Mouse (Mus musculus) cortical plate, adult 2 months (tissue): Measurements from ENCODE around the gene Wdr62.

Source experiments
- CTCF ChIP-seq: fragments of 200-500 bp; IDR thresholded peaks from 2 replicates; pipeline ENCODE4 v1.5.1; 2011; ENCODE audit warnings: mild to moderate bottlenecking, control low read depth, low read length; ENCODE audit not compliant: insufficient read depth; ENCODE audit errors: extremely low read depth
- POLR2A ChIP-seq: fragments of 200-500 bp; IDR thresholded peaks from 2 replicates; pipeline ENCODE4 v1.6.1; 2011; ENCODE audit warnings: mild to moderate bottlenecking, low read length, control low read depth; ENCODE audit not compliant: insufficient read depth; ENCODE audit errors: extremely low read depth

DNA sequence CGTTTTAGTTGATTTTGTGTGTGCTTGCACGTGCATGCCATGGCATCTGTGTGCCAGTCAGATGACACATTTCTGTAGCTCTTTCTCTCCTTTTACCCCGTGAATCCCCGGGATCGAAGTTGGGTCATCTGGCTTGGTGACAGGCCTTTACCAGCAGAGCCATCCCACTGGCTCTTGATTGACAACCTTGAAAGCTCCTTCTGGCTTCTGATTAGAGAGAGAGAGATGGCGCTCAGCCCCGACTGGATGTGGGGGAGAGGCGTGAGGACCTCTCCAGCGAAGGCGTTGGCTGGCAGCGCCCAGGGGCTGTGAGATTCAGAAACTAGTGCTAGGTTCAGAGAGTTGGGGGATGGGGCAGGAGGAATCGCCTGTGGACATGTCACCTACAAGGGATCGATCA is 13.6 kb upstream of the Wdr62 start:
- TF ChIP-seq CTCF: no peak
- no peak for TF ChIP-seq POLR2A
